Comparison of ENCODE assay signal across 17 mouse cellular contexts in genomic region chr4:105859052-105859864, GRCm38 (mm10).
A peak's percentile ranks its signal among the peaks of the same experiment; 100 is the strongest.
DNase-seq lines count a peak whose midpoint lies in the region; ATAC-seq lines count a peak whose summit lies in the region.
"Had no signal": no experiment of that assay in that cellular context is flagged by ENCODE, and none has a peak within 500 bp of the region (broad histone marks: within the 10 kb centered on the region; RNA-seq: fewer than 3 reads in every experiment).

No protein-coding gene starts in this region.

- 54% methylated on average over 15 of the region's 15 CpGs for WGBS in embryonic facial prominence, embryonic 11.5 days
- 53% methylated on average over 15 of the region's 15 CpGs for WGBS in embryonic facial prominence, embryonic 15.5 days
- WGBS in forebrain, embryonic 12.5 days, result 83% methylated on average over 15 of the region's 15 CpGs

- no peak overlapping the region for H3K9ac ChIP-seq in embryonic facial prominence, embryonic 11.5 days (replicated peaks; ENCODE audit: low read length)
- H3K9ac ChIP-seq in embryonic facial prominence, embryonic 15.5 days, result no peak overlapping the region
- no peak overlapping the region for H3K9ac ChIP-seq in forebrain, embryonic 12.5 days
- H3K9ac ChIP-seq: forebrain, postnatal 0 days; heart, embryonic 15.5 days; liver, embryonic 12.5 days had no signal

- no peaks in the 10 kb centered on the region for H3K36me3 ChIP-seq in embryonic facial prominence, embryonic 11.5 days (replicated peaks; ENCODE audit: control insufficient read depth, insufficient read depth, low read depth, low read length)
- H3K36me3 ChIP-seq in embryonic facial prominence, embryonic 15.5 days, result no peaks in the 10 kb centered on the region
- no peaks in the 10 kb centered on the region for H3K36me3 ChIP-seq in forebrain, embryonic 12.5 days (replicated peaks)
- H3K36me3 ChIP-seq: heart, embryonic 15.5 days; liver, embryonic 12.5 days had no signal

- peak overlapping the region; percentile 29; the same call in 1 of the 2 replicates for H3K27ac ChIP-seq in embryonic facial prominence, embryonic 11.5 days (replicated peaks; ENCODE audit: low read depth, low read length)
- H3K27ac ChIP-seq in embryonic facial prominence, embryonic 15.5 days (replicated peaks), result no peak overlapping the region
- H3K27ac ChIP-seq in forebrain, embryonic 12.5 days, result no peak overlapping the region
- H3K27ac ChIP-seq: gastrocnemius, adult 2 months; heart, embryonic 15.5 days; liver, embryonic 12.5 days; macrophage had no signal

- H3K4me3 ChIP-seq in embryonic facial prominence, embryonic 11.5 days (ENCODE audit: low read depth, low read length), result no peak overlapping the region
- no peak overlapping the region for H3K4me3 ChIP-seq in embryonic facial prominence, embryonic 15.5 days (replicated peaks)
- H3K4me3 ChIP-seq in forebrain, embryonic 12.5 days (replicated peaks), result no peak overlapping the region
- H3K4me3 ChIP-seq: gastrocnemius, adult 2 months; heart, embryonic 15.5 days; liver, embryonic 12.5 days had no signal

- no peak for ATAC-seq in embryonic facial prominence, embryonic 11.5 days (replicated peaks; ENCODE audit: insufficient number of reproducible peaks, low FRiP score, low TSS enrichment, low read depth)
- ATAC-seq in embryonic facial prominence, embryonic 15.5 days (ENCODE audit: insufficient number of reproducible peaks, low FRiP score, low TSS enrichment, low read depth), result peak; percentile 17
- ATAC-seq in forebrain, embryonic 12.5 days (ENCODE audit: low FRiP score), result no peak
- ATAC-seq: forebrain, postnatal 0 days; liver, embryonic 12.5 days had no signal

- H3K9me3 ChIP-seq in embryonic facial prominence, embryonic 11.5 days (replicated peaks; ENCODE audit: control insufficient read depth, low read length), result no peaks in the 10 kb centered on the region
- H3K9me3 ChIP-seq in embryonic facial prominence, embryonic 15.5 days (replicated peaks), result no peaks in the 10 kb centered on the region
- H3K9me3 ChIP-seq in forebrain, embryonic 12.5 days, result no peaks in the 10 kb centered on the region
- H3K9me3 ChIP-seq: heart, embryonic 15.5 days; liver, embryonic 12.5 days had no signal

- H3K27me3 ChIP-seq in embryonic facial prominence, embryonic 11.5 days (ENCODE audit: control insufficient read depth, insufficient read depth, low read length), result no peaks in the 10 kb centered on the region
- H3K27me3 ChIP-seq in embryonic facial prominence, embryonic 15.5 days, result no peaks in the 10 kb centered on the region
- H3K27me3 ChIP-seq in forebrain, embryonic 12.5 days, result no peaks in the 10 kb centered on the region
- H3K27me3 ChIP-seq: heart, embryonic 15.5 days; liver, embryonic 12.5 days had no signal

- peak; percentile 25 for DNase-seq in kidney, postnatal 14 days
- no peak for DNase-seq in kidney, adult 8-10 months
- no peak for DNase-seq in embryonic facial prominence, embryonic 11.5 days (ENCODE audit: low spot score)
- peak; percentile 43 for DNase-seq in lung, postnatal 10 days
- no peak for DNase-seq in frontal cortex, postnatal 25 days (ENCODE audit: low spot score in 2 of 2)
- DNase-seq: cerebellum, adult 2 months; forebrain, postnatal 0 days; gastrocnemius, adult 2 months; kidney, adult 11 months; right cerebral cortex, postnatal 4 days; thymus, postnatal 36 days had no signal

- H3K4me1 ChIP-seq in embryonic facial prominence, embryonic 11.5 days (ENCODE audit: control insufficient read depth, insufficient read depth, low read length), result peaks cover 5% of the 10 kb centered on the region
- peaks cover 20% of the 10 kb centered on the region for H3K4me1 ChIP-seq in embryonic facial prominence, embryonic 15.5 days
- no peaks in the 10 kb centered on the region for H3K4me1 ChIP-seq in forebrain, embryonic 12.5 days
- H3K4me1 ChIP-seq: liver, embryonic 12.5 days had no signal

- H3K4me2 ChIP-seq in embryonic facial prominence, embryonic 11.5 days (ENCODE audit: low read depth, low read length), result no peak overlapping the region
- no peak overlapping the region for H3K4me2 ChIP-seq in embryonic facial prominence, embryonic 15.5 days (replicated peaks)
- no peak overlapping the region for H3K4me2 ChIP-seq in forebrain, embryonic 12.5 days
- H3K4me2 ChIP-seq: heart, embryonic 15.5 days; liver, embryonic 12.5 days; midbrain, embryonic 11.5 days had no signal

Comparison
In these comparisons a context has a peak if more than half of its experiments do, and no peak if none do; other contexts are left out.
1. DNase-seq: peak in kidney, postnatal 14 days (single experiment) and lung, postnatal 10 days (single experiment); none in kidney, adult 8-10 months (0 of 2), embryonic facial prominence, embryonic 11.5 days (single experiment) and frontal cortex, postnatal 25 days (0 of 2).